Mouse (Mus musculus) CH12.LX (cell line): ENCODE data around the gene Ell. TPM values are rescaled to one million over a fixed set of nuclear protein-coding genes. Genes with fewer than 3 reads are reported as not detected.
A peak's percentile ranks its signal among the peaks of the same experiment; 100 is the strongest.

Experiments
- DNase-seq: peaks from one replicate; pipeline ENCODE4 v3.0.0-alpha.2; 2013; ENCODE audit errors: extremely low read depth
- H3K27ac ChIP-seq: 2 replicates; pipeline ENCODE4 v1.5.1; 2012; ENCODE audit warnings: low read depth, mild to moderate bottlenecking, control low read depth, moderate library complexity; ENCODE audit not compliant: insufficient read depth
- H3K27me3 ChIP-seq: replicated peaks from 2 replicates; pipeline ENCODE3; 2012; ENCODE audit warnings: inconsistent platforms
- H3K36me3 ChIP-seq, 2 experiments: replicated peaks in 1 of 2; 2 replicates each; pipeline versions ENCODE3 to v1.6.1; 2012; ENCODE audit warnings: inconsistent platforms in 1 of 2, low read length in 1 of 2, mild to moderate bottlenecking in 1 of 2, mixed read lengths in 1 of 2, moderate library complexity in 1 of 2; ENCODE audit not compliant: control insufficient read depth in 1 of 2, insufficient read depth in 1 of 2
- H3K4me1 ChIP-seq, 2 experiments: 2 replicates each; pipeline ENCODE4 v1.6.1; 2012; ENCODE audit warnings: inconsistent platforms in 1 of 2, moderate library complexity in 1 of 2; ENCODE audit not compliant: insufficient read depth in 2 of 2, control insufficient read depth in 1 of 2
- H3K4me2 ChIP-seq: 2 replicates; pipeline ENCODE4 v1.6.1; 2012; ENCODE audit warnings: low read depth, mild to moderate bottlenecking, control low read depth; ENCODE audit not compliant: poor library complexity, insufficient read depth, severe bottlenecking
- H3K4me3 ChIP-seq, 3 experiments: fragments of 150-350 bp in 1 of 3; sonication (generic) in 1 of 3; replicated peaks in 1 of 3; 2 replicates each; pipeline versions ENCODE3 to v1.5.1; 2011 to 2012; ENCODE audit warnings: low read depth in 2 of 3, low read length in 2 of 3, mild to moderate bottlenecking in 2 of 3, moderate library complexity in 2 of 3, control low read depth in 1 of 3, improper control_type of control experiment in 1 of 3, inconsistent platforms in 1 of 3, mixed read lengths in 1 of 3; ENCODE audit not compliant: poor library complexity in 1 of 3
- H3K79me2 ChIP-seq: replicated peaks from 2 replicates; pipeline ENCODE4 v1.6.1; 2012; ENCODE audit warnings: mild to moderate bottlenecking, moderate library complexity; ENCODE audit not compliant: control insufficient read depth, poor library complexity, insufficient read depth, severe bottlenecking; ENCODE audit errors: extremely low read depth
- H3K9ac ChIP-seq: 2 replicates; pipeline ENCODE4 v1.6.1; 2012; ENCODE audit warnings: low read depth, mild to moderate bottlenecking, control low read depth, moderate library complexity; ENCODE audit not compliant: insufficient read depth
- H3K9me3 ChIP-seq: replicated peaks from 2 replicates; pipeline ENCODE3; 2012; ENCODE audit warnings: low read length, inconsistent platforms, mixed read lengths
- CTCF ChIP-seq, 2 experiments: IDR thresholded peaks in 1 of 2; conservative IDR thresholded peaks in 1 of 2; 2 replicates each; pipeline ENCODE4 v1.5.1; 2011 to 2012; ENCODE audit warnings: low read depth in 2 of 2, low read length in 2 of 2, improper control_type of control experiment in 1 of 2, inconsistent platforms in 1 of 2, mild to moderate bottlenecking in 1 of 2, moderate library complexity in 1 of 2
- EP300 ChIP-seq: IDR thresholded peaks from 2 replicates; pipeline ENCODE4 v1.6.1; 2011; ENCODE audit warnings: low read length, improper control_type of control experiment
- IRF4 ChIP-seq: IDR thresholded peaks from 2 replicates; pipeline ENCODE4 v1.6.1; 2014; ENCODE audit warnings: low read depth, mild to moderate bottlenecking, inconsistent platforms, low read length, improper control_type of control experiment
- JUN ChIP-seq: IDR thresholded peaks from 2 replicates; pipeline ENCODE4 v1.6.1; 2011; ENCODE audit warnings: low read depth, mild to moderate bottlenecking, low read length, improper control_type of control experiment, moderate library complexity; ENCODE audit not compliant: insufficient read depth
- KAT2A ChIP-seq: IDR thresholded peaks from 2 replicates; pipeline ENCODE4 v1.6.1; 2012; ENCODE audit warnings: low read length, improper control_type of control experiment, inconsistent platforms; ENCODE audit not compliant: insufficient replicate concordance
- MAFK ChIP-seq: IDR thresholded peaks from 2 replicates; pipeline ENCODE4 v1.6.1; 2011; ENCODE audit warnings: low read length, improper control_type of control experiment; ENCODE audit not compliant: insufficient replicate concordance
- MAX ChIP-seq: IDR thresholded peaks from 2 replicates; pipeline ENCODE4 v1.6.1; 2011; ENCODE audit warnings: low read length, improper control_type of control experiment
- MEF2A ChIP-seq: IDR thresholded peaks from 2 replicates; pipeline ENCODE4 v1.6.1; 2014; ENCODE audit warnings: low read depth, mild to moderate bottlenecking, inconsistent platforms, low read length, improper control_type of control experiment, borderline replicate concordance
- NELFE ChIP-seq: IDR thresholded peaks from 2 replicates; pipeline ENCODE4 v1.6.1; 2011; ENCODE audit warnings: low read depth, low read length, improper control_type of control experiment
- NRF1 ChIP-seq: IDR thresholded peaks from 2 replicates; pipeline ENCODE4 v1.6.1; 2014; ENCODE audit warnings: low read depth, mild to moderate bottlenecking, inconsistent platforms, low read length, improper control_type of control experiment, moderate library complexity
- POLR2AphosphoS2 ChIP-seq: IDR thresholded peaks from 2 replicates; pipeline ENCODE4 v1.6.1; 2011; ENCODE audit warnings: low read depth, low read length, improper control_type of control experiment
- RAD21 ChIP-seq: IDR thresholded peaks from 2 replicates; pipeline ENCODE4 v1.6.1; 2011; ENCODE audit warnings: low read depth, mild to moderate bottlenecking, low read length, improper control_type of control experiment, moderate library complexity
- SMC3 ChIP-seq: IDR thresholded peaks from 2 replicates; pipeline ENCODE4 v1.6.1; 2011; ENCODE audit warnings: low read depth, low read length, improper control_type of control experiment
- ZMIZ1 ChIP-seq: IDR thresholded peaks from 2 replicates; pipeline ENCODE4 v1.6.1; 2012; ENCODE audit warnings: low read depth, mild to moderate bottlenecking, inconsistent platforms, low read length, improper control_type of control experiment
- ZNF384 ChIP-seq: IDR thresholded peaks from 2 replicates; pipeline ENCODE4 v1.6.1; 2012; ENCODE audit warnings: low read depth, low read length, improper control_type of control experiment, inconsistent platforms
- dilution Hi-C: fragments of 300-500 bp; cut with MboI; formaldehyde crosslinking; loops from 2 replicates; pipeline ENCODE4 v1.14.3; 2020; ENCODE audit warnings: low sequenced_read_pairs; ENCODE audit not compliant: extremely low pct_unique_long_range_greater_than_20kb, extremely low pct_ligation_motif_present
- in situ Hi-C: fragments of 300-500 bp; cut with MboI; formaldehyde crosslinking; loops from 3 replicates; pipeline ENCODE4 v1.14.3; 2019; ENCODE audit warnings: low sequenced_read_pairs, low pct_ligation_motif_present, low pct_unique_long_range_greater_than_20kb, mixed read lengths
- polyA plus RNA-seq: library from polyadenylated mRNA; unstranded; fragments of >175 nt; gene quantifications from 2 replicates; pipeline ENCODE4 v1.2.1, GENCODE M21; 2012; ENCODE audit warnings: low read depth; ENCODE audit not compliant: insufficient read length
- total RNA-seq, 2 experiments: library from RNA; depleted of rRNA; stranded (reverse); fragments of 300-350 nt in 1 of 2; fragments of >200 nt in 1 of 2; gene quantifications; 2 replicates each; pipeline ENCODE4 v1.2.3; 2012 to 2014

Ell gene
- total and polyA plus RNA-seq, 3 experiments: 6.5 to 17.9 (median 9.8) TPM

DNA sequence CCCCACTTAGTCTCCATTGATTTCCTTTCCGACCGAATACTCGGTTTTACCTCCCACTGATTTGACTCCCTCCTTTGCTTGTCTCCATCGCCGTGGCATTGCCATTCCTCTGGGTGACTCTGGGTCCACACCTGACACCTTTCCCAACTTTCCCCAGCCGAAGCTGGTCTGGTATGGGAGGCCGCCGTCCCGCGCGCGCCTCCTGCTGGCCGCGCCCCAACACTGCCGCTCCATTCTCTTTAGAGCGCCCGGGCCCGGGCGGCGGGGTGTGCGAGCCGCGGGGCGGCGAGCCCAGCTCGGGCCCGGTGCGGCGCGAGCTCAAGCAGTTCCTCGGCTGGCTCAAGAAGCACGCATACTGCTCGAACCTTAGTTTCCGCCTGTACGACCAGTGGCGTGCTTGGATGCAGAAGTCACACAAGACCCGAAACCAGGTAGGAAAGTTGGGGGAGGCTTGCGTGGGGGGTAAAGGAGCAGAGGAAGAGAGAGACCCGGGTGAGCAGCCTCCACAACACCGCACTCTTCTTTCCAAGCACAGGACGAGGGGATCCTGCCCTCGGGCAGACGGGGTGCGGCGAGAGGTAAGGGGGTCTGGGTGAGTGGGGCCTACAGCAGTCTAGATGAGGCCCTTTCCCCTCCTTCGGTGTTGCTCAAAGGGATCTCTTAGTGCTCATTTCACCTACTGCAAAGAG is 36.1 kb upstream of the Ell start (continued):
- TF ChIP-seq JUN (no peak), ZNF384 (no peak), MEF2A (0 out of 2 replicates have a peak, but pooled peaks have one; percentile 24), ZMIZ1 (no peak), POLR2AphosphoS2 (no peak), NRF1 (no peak)
- TF ChIP-seq, all 38 proteins: peak for 6

DNA sequence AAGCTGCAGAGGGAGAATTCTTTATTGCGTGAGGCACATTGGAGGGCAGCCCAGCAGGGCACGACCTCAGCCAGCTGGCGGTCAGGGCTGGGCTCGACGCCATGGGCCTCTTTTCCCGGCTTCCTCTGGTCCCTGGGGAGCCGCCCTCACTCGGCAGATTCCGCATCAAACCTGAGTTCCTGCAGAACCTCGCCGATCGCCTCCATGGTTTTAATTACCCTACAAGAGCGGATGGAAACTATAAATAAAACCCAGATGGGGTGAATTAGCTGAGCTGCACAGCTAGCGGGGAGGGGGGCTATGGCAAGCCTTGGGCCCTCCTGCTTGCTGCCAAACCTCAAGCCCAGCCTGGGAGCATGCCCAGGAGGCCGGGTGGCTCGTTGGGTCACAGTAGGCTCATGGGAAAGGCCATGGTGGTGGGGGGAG is 35.0 kb upstream of the Ell start:
- Histone ChIP-seq H3K27me3 (peaks cover 5% of the 10 kb centered on the region), H3K9ac (no peak overlapping the region), H3K4me2 (no peak overlapping the region), H3K79me2 (peaks cover 15% of the 10 kb centered on the region), H3K4me1 (peaks cover 18 to 64% of the 10 kb centered on the region in 2 experiments), H3K27ac (no peak overlapping the region), H3K9me3 (no peaks in the 10 kb centered on the region), H3K36me3 (peaks cover 20 to 44% of the 10 kb centered on the region in 2 experiments), H3K4me3 (no peak overlapping the region)
- dilution Hi-C loops: no loop called here
- TF ChIP-seq POLR2AphosphoS2 (no peak), IRF4 (no peak), EP300 (no peak), MAFK (no peak), MAX (no peak), ZMIZ1 (no peak)
- no peak for DNase-seq
- in situ Hi-C loops: loop anchor here (10.0 kb wide), 1 partner anchor 90 kb away; no protein-coding TSS in a partner anchor

DNA sequence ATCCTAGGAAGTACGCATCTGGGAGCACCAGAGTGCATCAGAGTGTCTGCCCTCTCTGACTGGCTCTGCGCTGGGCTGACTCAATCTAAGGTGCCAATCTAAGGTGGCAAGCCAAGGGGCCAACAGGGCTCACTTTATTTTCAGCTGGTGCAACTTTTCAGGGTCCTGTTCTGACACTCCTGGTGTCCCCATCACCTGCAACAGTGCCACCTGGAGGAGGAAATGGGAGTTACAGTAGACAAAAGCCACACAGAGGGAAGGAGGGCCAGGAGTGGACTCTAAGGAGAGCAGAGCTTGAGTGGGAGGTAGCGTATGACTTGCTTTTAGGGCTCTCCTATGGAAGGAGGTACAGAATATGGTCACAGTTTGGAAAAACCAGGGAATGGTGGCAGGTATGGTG is 34.4 kb upstream of the Ell start:
- Histone ChIP-seq H3K79me2 (peaks cover 21% of the 10 kb centered on the region), H3K27ac (no peak overlapping the region), H3K4me2 (no peak overlapping the region), H3K9me3 (no peaks in the 10 kb centered on the region), H3K9ac (no peak overlapping the region), H3K4me1 (peaks cover 18 to 58% of the 10 kb centered on the region in 2 experiments), H3K36me3 (peaks cover 21 to 46% of the 10 kb centered on the region in 2 experiments), H3K4me3 (no peak overlapping the region), H3K27me3 (peaks cover 3% of the 10 kb centered on the region)
- in situ Hi-C loops: loop anchor here (10.0 kb wide), 1 partner anchor 90 kb away; no protein-coding TSS in a partner anchor
- peak; percentile 77 for TF ChIP-seq SMC3
- TF ChIP-seq RAD21: peak; percentile 59
- peak; percentile 67 to 84 for TF ChIP-seq CTCF (conservative IDR thresholded peaks at IDR 0.05 in 1 of 2, IDR thresholded peaks at IDR 0.05 in 1 of 2; ENCODE audit: low read depth in 2 of 2, low read length in 2 of 2)
- TF ChIP-seq NELFE: no peak
- TF ChIP-seq KAT2A: no peak
- dilution Hi-C loops: no loop called here
- DNase-seq: peak; percentile 78
